Mouse (Mus musculus) heart, postnatal 0 days (tissue): ENCODE measurements around the gene Cyp2j5.

ENCODE experiments used
- CTCF ChIP-seq: IDR thresholded peaks from 2 replicates; pipeline ENCODE4 v1.5.1; 2016; ENCODE audit warnings: antibody characterized with exemption, control low read depth, low read depth
- EP300 ChIP-seq: IDR thresholded peaks from 2 replicates; pipeline ENCODE4 v1.6.1; 2016; ENCODE audit warnings: antibody characterized with exemption, low read depth

- TF ChIP-seq CTCF (peak; percentile 57), EP300 (no peak)
Measured at GRCm38 (mm10) chr4:96683474-96683873, 19.5 kb upstream of the Cyp2j5 start.
